Mouse (Mus musculus) liver, embryonic 16.5 days (tissue): Measurements from ENCODE around the gene Hk3. TPM values are rescaled to one million over a fixed set of nuclear protein-coding genes. Genes with fewer than 3 reads are reported as not detected.

Source experiments
- ATAC-seq: fragments of 200-750 bp; cut with Nextera tagmentation; 2 replicates; pipeline ENCODE4 v1.8.0; 2017; ENCODE audit warnings: low read depth, mild to moderate bottlenecking, moderate number of reproducible peaks, moderate library complexity
- H3K27ac ChIP-seq: fragments of 300-500 bp; sonication (generic); 2 replicates; pipeline ENCODE4 v1.5.1; 2014; ENCODE audit warnings: mild to moderate bottlenecking, low read length
- H3K27me3 ChIP-seq: fragments of 300-500 bp; sonication (generic); 2 replicates; pipeline ENCODE4 v1.6.1; 2014; ENCODE audit warnings: low read depth, low read length, mixed read lengths; ENCODE audit not compliant: control insufficient read depth, insufficient read depth
- H3K36me3 ChIP-seq: fragments of 300-500 bp; sonication (generic); 2 replicates; pipeline ENCODE4 v1.6.1; 2014; ENCODE audit warnings: mild to moderate bottlenecking; ENCODE audit not compliant: control insufficient read depth, insufficient read depth
- H3K4me1 ChIP-seq: fragments of 300-500 bp; sonication (generic); 2 replicates; pipeline ENCODE4 v1.6.1; 2014; ENCODE audit warnings: low read depth, low read length, mixed read lengths; ENCODE audit not compliant: control insufficient read depth
- H3K4me2 ChIP-seq: fragments of 300-500 bp; sonication (generic); 2 replicates; pipeline ENCODE4 v1.6.1; 2014; ENCODE audit warnings: low read depth, low read length, mixed read lengths
- H3K4me3 ChIP-seq: fragments of 300-500 bp; sonication (generic); 2 replicates; pipeline ENCODE4 v1.5.1; 2014; ENCODE audit warnings: low read depth, mild to moderate bottlenecking, low read length
- H3K9ac ChIP-seq: fragments of 300-500 bp; sonication (generic); 2 replicates; pipeline ENCODE4 v1.6.1; 2014; ENCODE audit warnings: low read depth, low read length
- H3K9me3 ChIP-seq: fragments of 300-500 bp; sonication (generic); replicated peaks from 2 replicates; pipeline ENCODE4 v1.6.1; 2016; ENCODE audit warnings: low read length; ENCODE audit not compliant: control insufficient read depth
- WGBS: fragments of 180-500 bp; shearing (Covaris S2); extraction: QIAGEN DNeasy Blood & Tissue Kit; methylation state at CpG from one replicate; pipeline ENCODE4 v1.1.7; 2014; ENCODE audit not compliant: insufficient replicate concordance; 5-methylcytosine and 5-hydroxymethylcytosine counted together
- polyA plus RNA-seq: library from polyadenylated mRNA; unstranded; fragments of >200 nt; fragmentation: Nextera tagmentation; extraction: Ambion mirVana; gene quantifications from 2 replicates; pipeline ENCODE4 v1.2.1, GENCODE M21; 2015

Gene Hk3
- polyA plus RNA-seq, 1 experiment from 2014 or later = 8.3 TPM

DNA sequence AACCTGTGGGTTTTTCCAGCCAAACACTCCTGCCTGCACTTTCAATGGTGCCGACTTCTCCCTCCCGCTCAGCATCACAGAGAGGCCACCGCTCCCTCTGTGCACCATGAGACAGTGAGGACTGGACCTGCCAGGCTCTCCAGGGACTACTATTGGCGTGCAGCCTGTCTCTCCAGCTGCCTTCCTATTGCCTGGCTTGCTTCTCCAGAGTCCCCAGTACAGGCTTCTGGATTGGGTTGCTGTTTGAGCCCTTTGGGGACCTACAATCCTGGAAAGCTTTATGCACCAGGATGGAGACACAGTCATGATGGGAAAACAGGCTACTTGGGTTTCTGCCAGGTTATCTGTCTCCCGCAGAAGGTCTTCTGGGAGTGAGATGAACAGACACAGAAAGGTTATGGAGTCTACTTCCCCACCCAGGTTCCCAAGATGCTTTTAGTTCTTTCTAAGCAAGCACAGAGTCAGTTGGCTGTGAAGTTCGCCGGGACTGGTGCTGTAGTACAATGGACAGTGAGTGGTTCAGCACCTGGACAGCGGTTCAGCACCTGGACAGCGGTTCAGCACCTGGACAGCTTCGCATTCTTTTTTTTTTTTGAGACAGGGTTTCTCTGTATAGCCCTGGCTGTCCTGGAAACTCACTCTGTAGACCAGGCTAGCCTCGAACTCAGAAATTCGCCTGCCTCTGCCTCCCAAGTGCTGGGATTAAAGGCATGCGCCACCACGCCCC, 50.5 kb downstream of the Hk3 start:
- no peaks in the 10 kb centered on the region for H3K9me3 ChIP-seq
- H3K4me3 ChIP-seq = no peak overlapping the region
- ATAC-seq = no peak
- no peak overlapping the region for H3K27ac ChIP-seq
- H3K4me1 ChIP-seq = no peaks in the 10 kb centered on the region
- 26% methylated on average over 14 of the region's 14 CpGs for WGBS
- H3K27me3 ChIP-seq = no peaks in the 10 kb centered on the region
- no peak overlapping the region for H3K4me2 ChIP-seq
- no peak overlapping the region for H3K9ac ChIP-seq
- H3K36me3 ChIP-seq = no peaks in the 10 kb centered on the region

GRCm38 (mm10) chr13:54969513-54969912, 51.7 kb downstream of the Hk3 start:
- Histone ChIP-seq H3K9me3 (no peaks in the 10 kb centered on the region), H3K36me3 (no peaks in the 10 kb centered on the region), H3K27ac (no peak overlapping the region), H3K9ac (no peak overlapping the region), H3K4me2 (no peak overlapping the region), H3K4me1 (no peaks in the 10 kb centered on the region), H3K27me3 (no peaks in the 10 kb centered on the region), H3K4me3 (no peak overlapping the region)
- WGBS = 47% methylated on average over 9 of the region's 9 CpGs
- ATAC-seq = no peak

DNA sequence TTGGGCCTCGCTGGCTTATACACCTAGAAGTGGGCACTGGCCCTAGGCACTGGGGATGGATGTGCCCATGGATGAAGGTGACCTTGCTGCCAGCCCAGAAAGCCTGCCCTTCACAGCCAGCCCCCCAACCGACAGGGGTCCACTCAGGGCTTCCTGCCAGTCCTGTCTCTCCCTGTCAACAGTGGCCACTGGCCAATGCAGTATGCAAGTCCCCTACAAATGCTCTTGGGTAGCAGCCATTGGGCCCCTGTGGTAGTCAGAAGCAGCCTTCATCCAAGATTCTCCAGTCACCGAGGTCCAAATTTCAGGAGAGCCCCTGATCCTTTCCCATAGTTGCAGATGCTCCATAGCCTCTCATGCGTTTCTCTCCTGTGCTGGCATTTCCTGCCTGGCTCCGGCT, 52.5 kb downstream of the Hk3 start:
- Histone ChIP-seq H3K4me3 (no peak overlapping the region), H3K4me1 (no peaks in the 10 kb centered on the region), H3K4me2 (no peak overlapping the region), H3K9me3 (no peaks in the 10 kb centered on the region), H3K9ac (no peak overlapping the region), H3K36me3 (no peaks in the 10 kb centered on the region), H3K27ac (no peak overlapping the region), H3K27me3 (no peaks in the 10 kb centered on the region)
- 37% methylated on average over 5 of the region's 5 CpGs for WGBS
- ATAC-seq = no peak

DNA sequence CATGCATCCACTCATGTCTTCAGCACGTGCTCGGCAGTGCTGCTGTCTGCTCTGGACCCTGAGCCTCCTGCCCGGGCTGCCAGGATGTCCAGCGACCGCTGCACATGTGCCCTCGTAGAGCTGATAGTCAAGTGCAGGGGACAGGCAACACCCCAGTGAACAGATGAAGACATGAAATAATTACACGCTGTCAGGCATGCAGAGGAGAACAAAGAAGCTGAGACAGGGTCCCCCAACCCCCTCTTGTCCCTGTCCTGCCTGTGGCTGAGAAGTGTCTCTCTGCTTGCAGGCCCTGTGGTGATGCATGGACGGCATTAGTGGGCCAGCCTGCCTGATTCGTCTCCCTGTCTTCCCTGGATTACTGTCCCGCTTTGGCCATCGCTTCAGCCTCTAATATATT, 53.7 kb downstream of the Hk3 start:
- 54% methylated on average over 11 of the region's 11 CpGs for WGBS

DNA sequence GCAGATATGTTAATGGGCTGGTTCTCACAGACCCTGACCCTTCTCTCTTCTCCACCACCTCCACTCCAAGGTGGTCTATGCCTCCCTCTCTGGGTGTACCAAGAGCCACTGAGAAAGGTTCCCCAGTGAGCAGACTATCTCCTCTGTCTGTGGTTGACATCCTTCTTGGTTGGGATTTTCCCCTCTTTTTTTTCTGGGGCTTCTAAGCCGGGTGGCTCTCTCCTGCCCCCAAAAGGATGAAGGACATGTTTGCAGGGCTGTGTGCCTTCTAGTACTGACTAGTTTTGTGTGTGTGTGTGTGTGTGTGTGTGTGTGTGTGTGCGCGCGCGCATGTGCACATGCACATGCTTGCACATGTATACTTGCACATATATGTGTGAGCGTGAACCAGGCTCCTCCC, 55.9 kb downstream of the Hk3 start:
- ATAC-seq = no peak
- no peaks in the 10 kb centered on the region for H3K27me3 ChIP-seq
- no peak overlapping the region for H3K9ac ChIP-seq
- H3K4me3 ChIP-seq = no peak overlapping the region
- no peaks in the 10 kb centered on the region for H3K36me3 ChIP-seq
- H3K27ac ChIP-seq = no peak overlapping the region
- no peaks in the 10 kb centered on the region for H3K9me3 ChIP-seq
- H3K4me2 ChIP-seq = no peak overlapping the region
- 83% methylated on average over 6 of the region's 6 CpGs for WGBS
- H3K4me1 ChIP-seq = no peaks in the 10 kb centered on the region

More for the DNA sequence above, 53.7 kb downstream of the Hk3 start:
- Histone ChIP-seq H3K27me3 (no peaks in the 10 kb centered on the region), H3K9me3 (no peaks in the 10 kb centered on the region), H3K4me1 (no peaks in the 10 kb centered on the region), H3K4me3 (no peak overlapping the region), H3K27ac (no peak overlapping the region), H3K9ac (no peak overlapping the region), H3K36me3 (no peaks in the 10 kb centered on the region), H3K4me2 (no peak overlapping the region)
- no peak for ATAC-seq

- no peak overlapping the region for H3K9ac ChIP-seq
- H3K9me3 ChIP-seq = no peaks in the 10 kb centered on the region
- H3K4me3 ChIP-seq = no peak overlapping the region
- ATAC-seq = no peak
- H3K27me3 ChIP-seq = peaks cover 21% of the 10 kb centered on the region
- H3K27ac ChIP-seq = no peak overlapping the region
- H3K4me1 ChIP-seq = peaks cover 3% of the 10 kb centered on the region; the same call in 1 of the 2 replicates
- 36% methylated on average over 3 of the region's 3 CpGs for WGBS
- no peak overlapping the region for H3K4me2 ChIP-seq
- H3K36me3 ChIP-seq = no peaks in the 10 kb centered on the region
These were observed 60.7 kb downstream of the Hk3 start for GRCm38 (mm10) chr13:54960491-54960890.

DNA sequence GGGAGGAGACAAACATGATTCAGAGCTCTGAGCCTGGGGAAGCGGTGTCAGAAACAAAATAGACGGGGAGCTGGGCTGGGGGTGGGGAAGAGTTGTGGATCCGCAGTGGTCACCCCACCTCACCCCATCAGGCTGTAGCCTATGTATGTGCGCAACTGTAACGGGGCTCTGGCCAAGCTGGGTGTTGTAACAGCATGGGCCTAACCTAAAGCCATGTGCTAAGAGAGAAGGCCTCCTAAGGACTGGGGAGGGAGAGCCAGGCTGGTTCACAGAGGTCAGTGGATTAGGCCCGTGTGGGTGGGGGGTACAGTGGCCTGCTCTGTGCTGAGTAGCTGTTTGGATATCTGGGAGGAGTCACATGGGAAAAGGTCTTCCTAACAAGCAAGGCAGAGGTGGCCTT, 61.3 kb downstream of the Hk3 start:
- ATAC-seq = no peak
- Histone ChIP-seq H3K4me3 (no peak overlapping the region), H3K36me3 (no peaks in the 10 kb centered on the region), H3K27ac (no peak overlapping the region), H3K27me3 (peaks cover 27% of the 10 kb centered on the region), H3K4me2 (no peak overlapping the region), H3K9me3 (no peaks in the 10 kb centered on the region), H3K4me1 (peaks cover 3% of the 10 kb centered on the region; the same call in 1 of the 2 replicates), H3K9ac (no peak overlapping the region)
- WGBS = 45% methylated on average over 6 of the region's 6 CpGs

DNA sequence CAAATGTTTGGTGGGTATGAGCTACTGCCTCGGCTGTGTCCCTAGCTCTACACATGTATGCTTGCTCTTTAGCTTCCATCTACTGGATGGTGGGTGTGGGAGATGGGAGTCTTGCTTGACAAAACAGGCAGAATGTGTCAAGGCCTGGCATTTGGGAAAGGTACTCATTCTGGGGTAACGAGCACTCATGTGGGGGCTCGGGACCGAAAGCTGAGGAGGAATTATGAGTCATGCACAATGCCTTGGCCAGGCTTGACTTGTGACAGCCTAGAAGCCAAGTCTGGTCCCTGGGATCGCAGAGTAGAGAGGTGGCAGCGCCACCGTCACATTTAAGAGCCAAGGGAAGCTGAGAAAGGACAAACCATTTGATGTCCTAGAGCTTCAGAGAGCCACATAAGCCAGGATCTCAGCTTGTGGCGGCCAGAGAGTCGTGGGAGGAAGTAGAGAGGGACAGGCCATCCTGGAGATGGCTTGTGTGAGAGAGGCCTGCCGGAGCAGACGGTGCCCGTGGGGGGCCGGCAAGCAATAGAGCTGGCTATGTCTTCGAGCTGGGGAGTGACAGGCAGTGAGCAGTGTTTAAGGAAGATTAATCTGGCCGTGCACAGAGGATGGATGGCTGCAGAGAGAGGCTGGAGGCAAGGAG, 62.0 kb downstream of the Hk3 start:
- H3K4me2 ChIP-seq = no peak overlapping the region
- peaks cover 32% of the 10 kb centered on the region for H3K27me3 ChIP-seq
- ATAC-seq = no peak
- no peaks in the 10 kb centered on the region for H3K9me3 ChIP-seq
- H3K9ac ChIP-seq = no peak overlapping the region
- no peak overlapping the region for H3K27ac ChIP-seq
- no peaks in the 10 kb centered on the region for H3K36me3 ChIP-seq
- H3K4me3 ChIP-seq = no peak overlapping the region
- peaks cover 3% of the 10 kb centered on the region; the same call in 1 of the 2 replicates for H3K4me1 ChIP-seq
- 39% methylated on average over 15 of the region's 15 CpGs for WGBS

DNA sequence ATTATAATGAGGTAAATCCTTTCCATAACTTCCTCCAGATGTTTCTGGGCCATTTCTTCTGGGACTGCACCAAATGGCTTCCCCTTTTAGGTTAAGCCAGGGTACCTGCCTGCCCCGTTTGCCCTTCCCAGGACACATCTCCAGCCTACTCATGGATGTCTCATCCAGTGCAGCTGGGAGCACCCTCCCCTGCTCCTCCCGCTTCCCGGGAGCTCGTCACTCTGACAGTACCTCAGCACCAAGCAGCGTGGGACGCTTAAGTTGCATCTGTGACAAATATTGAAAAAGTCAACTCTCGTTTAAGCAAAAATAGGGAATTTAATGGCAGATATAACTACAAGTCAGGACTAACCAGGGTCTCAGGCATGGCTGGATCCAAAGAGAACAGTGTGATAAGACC, 63.9 kb downstream of the Hk3 start:
- Histone ChIP-seq H3K9ac (no peak overlapping the region), H3K4me3 (no peak overlapping the region), H3K4me2 (no peak overlapping the region), H3K27me3 (peaks cover 44% of the 10 kb centered on the region), H3K9me3 (no peaks in the 10 kb centered on the region), H3K4me1 (peaks cover 3% of the 10 kb centered on the region; the same call in 1 of the 2 replicates), H3K36me3 (no peaks in the 10 kb centered on the region), H3K27ac (no peak overlapping the region)
- WGBS = 61% methylated on average over 7 of the region's 7 CpGs
- no peak for ATAC-seq
